Mouse (Mus musculus) cerebral cortex, adult 2 months (tissue): ENCODE results near the gene Brca2.

ENCODE experiments used
- WGBS: fragments of 180-500 bp; shearing (Covaris S2); methylation state at CpG from one replicate; pipeline ENCODE4 v1.1.7; 2018; 5-methylcytosine and 5-hydroxymethylcytosine counted together

The Brca2 gene

GRCm38 (mm10) chr5:150598202-150599119 is 76.0 kb downstream of the Brca2 start:
- 78% methylated on average over 21 of the region's 21 CpGs for WGBS

DNA sequence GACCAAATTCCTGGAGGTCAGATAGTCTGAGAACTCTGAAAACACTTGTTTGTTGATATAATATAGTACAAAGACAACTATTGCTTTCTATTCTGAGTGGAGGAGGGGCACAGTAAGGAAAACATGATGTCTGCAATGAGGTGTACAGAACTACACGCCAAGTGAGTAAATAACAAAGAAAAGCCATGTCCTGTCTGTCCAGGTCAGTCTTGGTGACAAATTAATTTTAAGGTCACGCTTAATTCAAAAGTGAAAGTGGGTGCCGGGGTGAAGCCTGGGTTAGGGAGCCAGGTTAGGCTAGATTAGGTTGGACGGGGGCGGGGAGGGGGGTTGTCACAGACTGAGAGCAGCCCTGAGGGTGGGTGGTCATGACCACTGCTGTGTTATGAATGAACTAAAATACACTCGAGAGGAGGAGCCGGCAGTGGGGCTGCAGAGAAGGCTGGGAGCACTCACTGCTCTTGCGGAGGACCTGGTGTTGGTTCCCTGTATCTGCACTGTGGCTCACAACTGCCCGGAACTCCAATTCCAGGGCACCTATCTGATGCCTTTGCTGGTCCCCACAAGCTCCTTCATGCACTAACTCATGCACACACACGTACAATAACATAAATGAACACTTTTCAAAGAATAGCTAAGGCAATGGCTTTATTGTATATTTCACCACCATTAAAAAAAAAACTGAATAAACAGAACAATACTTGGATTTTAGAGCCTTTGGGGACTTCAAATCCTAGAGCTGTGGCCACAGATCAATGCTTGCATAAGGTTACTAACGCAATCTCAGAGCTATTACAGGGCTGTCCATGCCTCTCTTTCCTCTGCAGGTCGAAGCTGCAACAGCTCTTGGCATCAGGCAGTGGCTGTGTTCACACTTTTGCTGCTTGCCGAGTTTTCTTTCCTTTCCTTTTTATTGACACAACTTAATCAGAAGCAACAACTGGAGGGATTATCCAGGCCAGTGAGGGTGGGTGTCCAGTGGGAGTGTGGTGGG is 77.2 kb downstream of the Brca2 start:
- 73% methylated on average over 13 of the region's 13 CpGs for WGBS

- WGBS, result 67% methylated on average over 20 of the region's 20 CpGs
Observed at GRCm38 (mm10) chr5:150600554-150601440, 78.4 kb downstream of the Brca2 start.

DNA sequence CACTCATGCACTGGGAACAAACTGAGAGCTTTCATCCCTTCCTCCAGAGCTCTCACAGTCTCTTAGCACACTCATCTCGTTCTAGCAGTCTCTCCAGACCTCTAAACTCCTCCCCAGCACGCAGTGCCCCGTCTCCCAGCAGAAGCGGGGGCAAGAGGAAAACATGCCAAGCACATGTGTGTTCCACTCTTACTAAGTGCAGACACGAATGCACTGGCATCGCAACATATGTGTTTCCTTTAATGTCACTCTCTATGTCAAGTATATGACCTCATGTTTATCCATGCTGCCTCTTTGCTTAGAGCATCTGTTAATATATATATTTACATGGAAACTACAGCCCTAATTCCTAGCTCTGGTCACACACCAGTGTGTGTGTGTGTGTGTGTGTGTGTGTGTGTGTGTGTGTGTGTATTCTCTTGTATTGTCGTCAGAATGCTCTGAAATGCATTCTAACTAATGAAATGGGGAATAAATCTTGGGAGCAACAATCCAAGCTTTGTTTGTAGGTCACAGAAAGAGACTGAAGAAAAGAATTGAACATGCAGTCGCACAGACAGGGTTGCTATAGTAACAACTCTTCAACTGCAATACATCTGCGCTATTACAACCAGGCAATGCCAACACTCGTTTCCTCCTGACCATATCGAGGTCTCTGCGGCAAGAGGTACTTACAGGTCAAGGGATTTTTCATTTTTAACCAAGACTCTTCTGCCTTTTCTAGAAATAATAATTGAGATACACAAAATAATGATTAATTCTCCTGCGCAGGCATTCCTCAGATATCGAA is 79.2 kb downstream of the Brca2 start:
- whole genome bisulfite sequencing, result 51% methylated on average over 14 of the region's 14 CpGs

- 96% methylated on average over 6 of the region's 6 CpGs for WGBS
Observed at GRCm38 (mm10) chr5:150606131-150606530, 83.7 kb downstream of the Brca2 start.

DNA sequence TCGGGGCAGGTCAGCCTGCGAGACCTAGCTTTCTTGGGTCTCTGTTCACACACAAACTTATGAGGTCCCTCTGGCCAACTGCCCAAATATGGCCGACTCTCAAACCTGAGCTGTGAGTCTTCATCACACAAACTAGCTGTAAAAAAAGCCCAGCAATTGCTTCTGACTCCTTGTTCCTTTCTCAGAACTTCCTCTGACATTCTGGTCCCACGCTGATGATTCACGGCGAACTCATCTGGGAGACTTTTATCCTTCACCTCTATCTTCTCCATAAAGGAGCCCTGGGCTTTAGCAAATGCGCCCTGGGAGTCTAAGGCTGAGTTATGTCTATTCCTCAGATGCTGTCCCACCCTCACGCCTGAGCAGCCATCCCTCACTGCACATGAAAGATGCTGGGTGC is 85.2 kb downstream of the Brca2 start:
- WGBS, result 93% methylated on average over 8 of the region's 8 CpGs

DNA sequence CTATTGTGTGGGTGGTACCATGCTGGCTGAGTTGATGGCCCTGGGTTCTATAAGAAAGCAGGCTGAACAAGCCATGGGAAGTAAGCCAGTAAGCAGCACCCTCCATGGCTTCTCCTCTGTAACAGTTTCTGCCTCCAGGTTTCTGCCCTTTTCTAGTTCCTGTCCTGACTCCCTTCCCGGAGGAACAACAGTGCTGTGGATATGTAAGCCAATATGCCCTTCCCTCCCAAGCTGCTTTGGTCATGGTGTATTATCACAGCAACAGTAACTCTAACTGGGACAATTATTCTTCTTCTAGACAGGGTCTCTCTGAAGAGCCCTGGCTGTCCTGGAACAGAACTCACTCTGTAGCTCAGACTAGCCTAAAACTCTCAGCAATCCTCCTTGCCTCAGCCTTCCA is 88.7 kb downstream of the Brca2 start:
- 75% methylated on average over 1 of the region's 1 CpGs for WGBS

GRCm38 (mm10) chr5:150611697-150612096 is 89.3 kb downstream of the Brca2 start:
- 50% methylated on average over 12 of the region's 12 CpGs for WGBS

DNA sequence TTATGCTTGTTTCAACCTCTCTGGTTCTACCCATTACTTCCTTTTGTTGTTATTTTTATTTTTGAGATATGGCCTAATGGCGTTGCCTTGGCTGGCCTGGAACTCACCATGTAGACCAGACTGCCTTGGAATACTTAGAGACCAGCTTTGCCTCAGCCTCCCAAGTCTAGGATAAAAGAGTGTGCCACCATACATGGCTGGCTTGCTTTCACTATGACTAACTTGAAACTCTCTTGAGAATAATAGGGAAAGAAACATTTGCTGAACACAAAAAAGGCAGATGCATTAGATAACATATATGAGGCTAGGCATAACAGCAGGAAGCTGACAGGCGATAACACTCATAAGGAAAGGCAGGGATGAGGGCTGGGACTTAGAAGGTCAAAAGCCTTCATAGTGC is 91.6 kb downstream of the Brca2 start:
- 91% methylated on average over 2 of the region's 2 CpGs for WGBS

- WGBS, result 95% methylated on average over 2 of the region's 2 CpGs
Observed at GRCm38 (mm10) chr5:150616216-150616615, 93.8 kb downstream of the Brca2 start.

- 65% methylated on average over 3 of the region's 3 CpGs for WGBS
Observed at GRCm38 (mm10) chr5:150616731-150617130, 94.3 kb downstream of the Brca2 start.

DNA sequence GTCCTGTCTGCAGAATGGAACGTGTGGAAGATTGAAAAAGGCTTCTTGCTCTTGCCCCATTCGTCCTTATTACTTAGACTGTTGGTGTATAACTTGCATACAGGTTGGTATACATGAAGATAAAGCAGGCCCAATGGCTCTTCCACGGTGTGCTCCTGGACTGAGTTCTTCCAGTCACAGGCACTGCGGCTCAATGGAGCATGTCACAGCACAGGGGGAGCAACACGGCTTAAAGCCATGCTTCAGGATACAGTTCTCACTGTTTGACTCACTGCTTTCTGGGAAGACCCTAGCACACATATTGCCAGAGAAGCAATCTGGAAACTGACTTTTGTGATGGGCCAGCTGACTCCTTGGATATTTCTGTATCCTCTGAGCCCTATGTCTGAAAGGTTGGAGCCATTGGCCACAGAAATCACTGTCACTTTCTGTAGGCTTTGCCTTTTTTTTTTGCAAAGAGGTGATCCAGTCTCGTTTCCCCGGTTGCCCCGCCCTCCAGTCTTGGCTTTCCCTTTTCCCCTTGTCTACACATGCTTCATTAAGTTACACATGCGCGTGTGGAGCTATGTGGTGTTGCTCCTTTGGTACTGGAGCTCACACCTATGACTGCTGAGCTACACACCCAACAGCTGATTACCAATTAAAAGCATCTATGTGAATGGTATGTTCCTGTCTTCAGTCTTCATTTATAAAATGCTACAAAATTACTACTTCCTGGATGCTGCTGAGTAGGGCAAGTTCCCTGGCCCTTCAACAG is 96.3 kb downstream of the Brca2 start:
- WGBS, result 83% methylated on average over 10 of the region's 10 CpGs
